In the genomic region with DNA sequence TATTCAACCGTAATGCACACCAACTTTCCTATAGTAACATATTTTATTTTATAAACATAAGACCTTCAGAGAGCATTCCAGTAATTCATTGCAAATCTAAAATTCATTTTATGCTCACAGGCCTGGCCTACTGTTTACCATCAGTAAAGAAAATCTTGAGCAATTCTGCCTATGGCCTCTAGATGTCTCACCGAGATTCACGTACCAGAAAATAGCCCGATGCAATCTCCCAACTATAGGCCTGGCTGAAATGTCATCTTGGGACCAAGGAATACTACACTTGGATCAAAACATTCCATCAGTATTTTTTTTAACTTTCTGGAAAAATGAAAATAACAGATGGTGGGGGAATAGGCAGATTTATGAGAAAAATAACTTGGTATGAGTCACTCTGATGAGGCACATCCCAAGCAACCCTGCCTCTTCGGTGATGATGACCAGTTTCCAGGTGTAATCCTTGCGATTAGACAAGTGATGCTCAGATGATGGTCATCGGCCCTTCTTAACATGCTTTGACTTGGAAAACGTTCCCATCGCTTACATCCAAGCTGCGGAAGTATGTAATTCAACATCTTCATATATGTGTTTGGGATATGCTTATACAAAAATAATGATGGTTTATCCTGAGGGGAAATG, we compare ENCODE assay signal across 8 mouse cellular contexts.
DNase-seq lines count a peak whose midpoint lies in the region; ATAC-seq and TF ChIP-seq lines count a peak whose summit lies in the region.

No protein-coding gene starts in this region.

- no peaks in the 10 kb centered on the region for H3K9me3 ChIP-seq in MEL (replicated peaks; ENCODE audit: insufficient read depth, low read length)
- H3K9me3 ChIP-seq in kidney, embryonic 14.5 days (ENCODE audit: control insufficient read depth, low read length) = no peaks in the 10 kb centered on the region
- H3K9me3 ChIP-seq in neural tube, embryonic 14.5 days (ENCODE audit: control insufficient read depth, low read length) = no peaks in the 10 kb centered on the region

- no peak overlapping the region for H3K4me2 ChIP-seq in kidney, embryonic 14.5 days (replicated peaks; ENCODE audit: low read depth, low read length)
- H3K4me2 ChIP-seq in neural tube, embryonic 14.5 days (ENCODE audit: low read depth, low read length) = no peak overlapping the region

- no peaks in the 10 kb centered on the region for H3K79me2 ChIP-seq in MEL (ENCODE audit: control insufficient read depth, insufficient read depth, low read length, poor library complexity)

- ATAC-seq in kidney, embryonic 14.5 days (ENCODE audit: low FRiP score, low TSS enrichment) = peak; percentile 66; the same call in 1 of the 2 replicates
- peak; percentile 79; the same call in 1 of the 2 replicates for ATAC-seq in neural tube, embryonic 14.5 days (ENCODE audit: low read depth)

- peak; percentile 31 for TF ChIP-seq RAD21 in MEL (IDR thresholded peaks at IDR 0.05; ENCODE audit: low read depth, low read length)

- no peaks in the 10 kb centered on the region for H3K4me1 ChIP-seq in MEL (ENCODE audit: control insufficient read depth in 1 of 2, insufficient read depth in 2 of 2, low read length in 2 of 2)
- H3K4me1 ChIP-seq in kidney, embryonic 14.5 days (ENCODE audit: control insufficient read depth, insufficient read depth, low read length) = no peaks in the 10 kb centered on the region
- H3K4me1 ChIP-seq in neural tube, embryonic 14.5 days (ENCODE audit: control insufficient read depth, insufficient read depth, low read length) = no peaks in the 10 kb centered on the region

- H3K9ac ChIP-seq in MEL (ENCODE audit: control insufficient read depth, low read depth, low read length, poor library complexity, severe bottlenecking) = no peak overlapping the region
- no peak overlapping the region for H3K9ac ChIP-seq in kidney, embryonic 14.5 days (ENCODE audit: low read depth, low read length)
- no peak overlapping the region for H3K9ac ChIP-seq in neural tube, embryonic 14.5 days (replicated peaks; ENCODE audit: low read depth, low read length)

- no peak overlapping the region for H3K27ac ChIP-seq in layer of hippocampus, adult 2 months
- H3K27ac ChIP-seq in MEL (ENCODE audit: control insufficient read depth, low read depth, low read length) = no peak overlapping the region
- no peak overlapping the region for H3K27ac ChIP-seq in kidney, embryonic 14.5 days (ENCODE audit: low read depth, low read length)
- H3K27ac ChIP-seq in neural tube, embryonic 14.5 days (ENCODE audit: low read depth, low read length) = no peak overlapping the region

- WGBS in kidney, embryonic 14.5 days = 60% methylated on average over 10 of the region's 10 CpGs
- WGBS in neural tube, embryonic 14.5 days = 57% methylated on average over 10 of the region's 10 CpGs

- no peaks in the 10 kb centered on the region for H3K36me3 ChIP-seq in MEL (ENCODE audit: control insufficient read depth in 1 of 2, insufficient read depth in 2 of 2, low read length in 2 of 2)
- H3K36me3 ChIP-seq in kidney, embryonic 14.5 days (ENCODE audit: control insufficient read depth, insufficient read depth, low read length) = no peaks in the 10 kb centered on the region
- no peaks in the 10 kb centered on the region for H3K36me3 ChIP-seq in neural tube, embryonic 14.5 days (ENCODE audit: control insufficient read depth, insufficient read depth, low read length)

- TF ChIP-seq CTCF in layer of hippocampus, adult 2 months (conservative IDR thresholded peaks at IDR 0.05) = peak; percentile 93
- peak in 1 of 3 experiments; percentile 38; a peak in 2 of 6 replicates for TF ChIP-seq CTCF in MEL (IDR thresholded peaks at IDR 0.05 in 2 of 3, conservative IDR thresholded peaks at IDR 0.05 in 1 of 3; ENCODE audit: control insufficient read depth in 1 of 3, insufficient read depth in 1 of 3, low read depth in 2 of 3, low read length in 3 of 3, poor library complexity in 1 of 3, severe bottlenecking in 1 of 3)

- H3K27me3 ChIP-seq in MEL (ENCODE audit: control insufficient read depth in 1 of 2, insufficient read depth in 2 of 2, low read length in 2 of 2) = no peaks in the 10 kb centered on the region
- H3K27me3 ChIP-seq in kidney, embryonic 14.5 days (ENCODE audit: control insufficient read depth, insufficient read depth, low read length) = no peaks in the 10 kb centered on the region
- H3K27me3 ChIP-seq in neural tube, embryonic 14.5 days (ENCODE audit: control insufficient read depth, insufficient read depth, low read length) = no peaks in the 10 kb centered on the region

- H3K4me3 ChIP-seq in layer of hippocampus, adult 2 months = no peak overlapping the region
- no peak overlapping the region for H3K4me3 ChIP-seq in MEL (ENCODE audit: control insufficient read depth in 1 of 2, insufficient read depth in 1 of 2, low read depth in 2 of 2, low read length in 2 of 2)
- no peak overlapping the region for H3K4me3 ChIP-seq in kidney, embryonic 14.5 days (ENCODE audit: low read length)
- H3K4me3 ChIP-seq in neural tube, embryonic 14.5 days (ENCODE audit: low read depth, low read length) = no peak overlapping the region

- TF ChIP-seq EP300 in MEL (IDR thresholded peaks at IDR 0.05; ENCODE audit: low read depth in 1 of 2, low read length in 2 of 2) = no peak

- no peak for DNase-seq in layer of hippocampus, adult 2 months (ENCODE audit: low spot score in 2 of 2)
- DNase-seq in layer of hippocampus, postnatal 36 days = no peak
- DNase-seq in MEL (ENCODE audit: low read depth, low spot score) = no peak
- peak; percentile 17 for DNase-seq in cerebellum, adult 8-10 months
- DNase-seq in T-cell, adult 2 months (ENCODE audit: low spot score) = no peak
- DNase-seq in natural killer cell, adult 2 months (ENCODE audit: low spot score in 2 of 2) = no peak

- no peak for TF ChIP-seq POLR2A in MEL (IDR thresholded peaks at IDR 0.05; ENCODE audit: control insufficient read depth in 1 of 2, insufficient read depth in 1 of 2, low read depth in 1 of 2, low read length in 2 of 2, poor library complexity in 1 of 2)

TF ChIP-seq in MEL, 35 proteins besides CTCF, POLR2A, EP300 and RAD21:
- TF ChIP-seq ZMIZ1 (IDR thresholded peaks at IDR 0.05; ENCODE audit: low read depth, low read length) (no peak), SMC3 (IDR thresholded peaks at IDR 0.05; ENCODE audit: low read depth, low read length) (peak; percentile 31), E2F4 (IDR thresholded peaks at IDR 0.05; ENCODE audit: borderline replicate concordance, low read depth, low read length) (no peak), SIN3A (IDR thresholded peaks at IDR 0.05; ENCODE audit: low read length) (no peak), NRF1 (IDR thresholded peaks at IDR 0.05; ENCODE audit: insufficient read depth, low read depth, low read length, poor library complexity, severe bottlenecking) (no peak), GABPA (IDR thresholded peaks at IDR 0.05; ENCODE audit: low read depth, low read length) (no peak), TCF12 (IDR thresholded peaks at IDR 0.05; ENCODE audit: low read depth, low read length) (no peak), TBP (IDR thresholded peaks at IDR 0.05; ENCODE audit: low read depth, low read length) (no peak)
